Mouse (Mus musculus) thymus, postnatal 14 days (tissue): Measurements from ENCODE around the gene Ap3d1.

ENCODE experiments used
- DNase-seq: peaks from one replicate; pipeline ENCODE4 v3.0.0; 2021

Gene Ap3d1

DNA sequence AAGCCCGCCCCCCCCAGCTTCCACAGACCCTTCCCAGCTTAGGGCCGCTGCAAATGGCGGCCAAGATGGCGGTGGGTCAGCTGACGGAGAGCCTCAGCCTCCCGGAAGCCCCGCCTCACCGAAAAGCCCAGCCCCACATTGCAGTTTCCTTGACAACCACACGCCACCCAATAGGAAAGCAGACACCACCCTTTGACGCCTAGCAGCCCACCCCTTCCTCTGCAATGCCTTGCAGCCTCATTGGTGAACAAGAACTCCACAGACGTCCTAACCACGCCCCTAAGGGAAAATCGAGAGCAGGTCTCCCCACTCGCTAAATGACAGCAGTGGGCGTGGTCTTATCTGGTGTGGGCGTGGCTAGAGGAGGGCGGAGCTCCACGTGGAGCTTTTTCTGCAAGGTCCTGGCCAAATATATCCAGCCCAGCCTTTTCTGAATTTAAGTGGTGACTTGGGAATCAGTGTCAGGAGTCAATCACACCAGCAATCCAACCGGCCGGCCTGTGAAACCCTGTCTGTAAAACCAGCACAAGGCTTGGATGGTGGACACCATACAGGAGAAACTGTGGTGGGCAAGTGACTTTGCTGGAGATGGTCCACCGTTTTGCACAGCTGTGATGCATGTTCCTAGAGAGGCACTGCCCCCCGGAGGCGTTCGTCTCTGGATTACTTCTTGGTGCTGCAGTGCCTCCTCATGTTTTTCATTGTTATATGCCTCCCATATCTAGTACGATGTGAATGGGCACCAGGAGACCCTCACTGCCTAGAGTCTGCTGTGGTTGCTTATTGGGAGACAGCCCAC is at the start of gene Ap3d1:
TSS of gene Ap3d1 (minus strand) at position 85 of the 799 bp plus-strand sequence.
- DNase-seq: peak; percentile 97

DNA sequence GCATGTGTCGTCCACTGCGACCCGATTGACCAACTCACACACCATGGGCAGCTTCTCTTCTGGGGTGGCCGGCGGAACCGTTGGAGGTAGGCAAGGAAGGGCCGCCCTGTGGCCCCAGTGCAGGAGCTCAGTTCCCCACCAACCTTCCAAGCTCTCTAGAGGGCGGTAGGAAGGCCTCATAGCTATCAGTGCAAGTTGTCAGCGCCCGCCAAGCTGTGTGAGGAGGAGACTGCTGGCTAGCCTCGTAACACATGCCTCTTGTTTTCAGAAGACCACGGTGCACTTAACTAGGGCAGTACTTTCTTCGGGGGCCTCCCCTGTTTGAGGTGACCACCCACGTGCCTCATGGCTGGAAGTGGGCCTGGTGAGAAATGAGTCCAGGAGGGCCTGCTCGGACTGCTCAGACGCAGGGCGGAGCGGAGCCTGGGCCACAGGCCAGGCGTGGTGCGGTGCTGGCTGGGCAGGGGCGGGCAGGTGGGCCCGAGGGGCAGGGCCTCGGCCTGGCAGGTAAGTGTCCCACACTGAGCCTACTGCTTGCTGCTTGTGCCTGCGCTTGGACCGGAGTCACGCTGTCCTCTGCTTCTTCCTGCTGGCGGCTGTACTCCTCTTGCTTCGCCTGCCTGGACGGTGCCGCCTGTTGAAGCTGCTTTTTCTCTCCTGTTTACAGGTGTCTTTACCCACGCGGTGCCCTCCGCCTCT is 49.6 kb upstream of the Ap3d1 start:
- DNase-seq: peak; percentile 39

DNA sequence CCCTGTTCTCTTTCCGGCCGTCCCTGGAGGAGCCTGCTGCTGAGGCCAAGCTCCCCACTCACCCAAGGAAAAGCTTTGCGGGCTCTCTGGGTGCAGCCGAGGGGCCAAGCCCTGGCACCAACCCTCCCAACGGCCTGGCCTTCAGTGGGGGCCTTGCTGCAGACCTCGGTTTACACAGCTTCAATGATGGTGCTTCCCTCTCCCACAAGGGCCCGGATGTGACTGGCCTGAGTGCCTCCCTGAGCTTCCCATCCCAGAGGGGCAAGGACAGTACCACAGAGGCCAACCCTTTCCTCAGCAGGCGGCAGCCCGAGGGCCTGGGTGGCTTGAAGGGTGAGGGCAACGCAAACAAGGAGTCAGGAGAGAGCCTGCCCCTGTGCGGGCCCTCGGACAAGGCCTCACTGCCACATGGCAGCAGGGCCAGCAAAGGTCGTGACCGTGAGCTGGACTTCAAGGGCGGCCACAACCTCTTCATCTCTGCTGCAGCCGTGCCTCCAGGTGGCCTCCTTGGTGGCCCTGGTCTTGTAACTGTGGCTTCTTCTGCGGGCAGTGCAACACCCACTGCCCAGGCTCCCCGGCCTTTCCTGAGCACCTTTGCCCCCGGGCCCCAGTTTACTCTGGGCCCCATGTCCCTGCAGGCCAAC is 48.8 kb upstream of the Ap3d1 start:
- DNase-seq: no peak

DNA sequence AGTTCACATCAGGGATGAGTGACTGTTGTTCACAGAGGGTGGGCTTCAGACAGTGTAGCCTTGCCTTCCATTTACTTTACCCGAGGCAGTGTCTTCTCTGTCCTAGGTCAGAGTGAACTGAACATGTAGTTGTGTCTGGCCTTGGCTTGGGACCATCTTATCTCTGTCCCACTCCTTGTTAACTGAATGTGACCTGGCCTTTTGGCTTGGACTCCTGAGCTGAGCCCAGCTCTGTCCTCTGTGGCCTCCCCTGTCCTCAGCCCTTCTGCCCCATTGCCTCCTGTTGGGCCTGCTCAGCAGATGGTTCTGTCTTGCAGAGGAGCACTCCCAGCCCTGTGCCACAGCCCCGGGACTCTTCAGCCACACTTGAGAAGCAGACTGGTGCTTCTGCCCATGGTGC is 45.5 kb upstream of the Ap3d1 start:
- no peak for DNase-seq

DNA sequence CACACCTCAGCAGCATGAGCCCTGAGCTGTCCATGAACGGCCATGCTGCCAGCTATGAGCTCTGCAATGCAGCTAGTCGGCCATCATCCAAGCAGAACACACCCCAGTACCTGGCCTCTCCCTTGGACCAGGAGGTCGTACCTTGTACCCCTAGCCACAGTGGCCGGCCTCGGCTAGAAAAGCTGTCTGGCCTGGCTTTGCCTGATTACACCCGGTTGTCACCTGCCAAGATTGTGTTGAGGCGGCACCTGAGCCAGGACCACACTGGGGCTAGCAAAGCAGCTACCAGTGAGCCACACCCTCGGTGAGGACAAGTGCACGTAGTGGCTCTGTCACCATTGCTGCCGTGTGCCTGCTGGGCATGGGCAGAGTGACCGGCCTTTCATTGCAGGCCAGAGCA is 43.9 kb upstream of the Ap3d1 start:
- no peak for DNase-seq

DNA sequence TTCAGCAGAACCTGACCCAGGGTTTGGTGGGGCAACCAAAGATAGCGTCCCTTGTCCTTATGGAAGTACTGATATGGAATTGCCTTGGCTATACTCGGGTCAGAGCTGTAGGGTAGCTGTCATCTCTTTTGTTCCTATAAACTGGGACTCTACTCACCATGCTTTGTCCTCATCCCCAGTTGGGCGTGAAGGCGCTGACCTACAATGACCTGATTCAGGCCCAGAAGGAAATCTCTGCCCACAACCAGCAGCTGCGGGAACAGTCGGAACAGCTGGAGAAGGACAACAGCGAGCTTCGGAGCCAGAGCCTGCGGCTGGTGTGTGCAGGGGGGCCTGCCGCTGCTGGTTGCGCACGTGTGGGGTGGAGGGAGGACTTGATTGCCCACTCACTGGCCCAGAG is 42.8 kb upstream of the Ap3d1 start:
- DNase-seq: no peak

DNA sequence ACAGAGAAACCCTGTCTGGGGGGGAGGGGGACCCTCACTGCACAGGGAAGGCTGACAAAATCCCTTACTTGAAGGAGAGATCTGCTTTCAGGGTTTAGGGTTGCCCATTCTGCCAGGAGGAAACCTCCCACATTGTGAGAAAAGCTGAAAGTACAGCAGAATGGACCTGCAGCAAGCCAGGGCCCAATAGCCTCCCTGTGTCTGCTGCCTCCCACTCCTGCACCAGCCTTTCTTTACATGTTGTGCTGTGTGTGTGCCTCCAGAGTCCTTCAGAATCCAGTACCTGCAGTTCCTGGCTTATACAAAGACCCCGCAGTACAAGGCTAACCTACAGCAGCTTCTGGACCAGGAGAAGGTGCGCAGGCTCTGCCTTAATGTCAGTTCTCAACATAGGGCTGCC is 42.2 kb upstream of the Ap3d1 start:
- no peak for DNase-seq

DNA sequence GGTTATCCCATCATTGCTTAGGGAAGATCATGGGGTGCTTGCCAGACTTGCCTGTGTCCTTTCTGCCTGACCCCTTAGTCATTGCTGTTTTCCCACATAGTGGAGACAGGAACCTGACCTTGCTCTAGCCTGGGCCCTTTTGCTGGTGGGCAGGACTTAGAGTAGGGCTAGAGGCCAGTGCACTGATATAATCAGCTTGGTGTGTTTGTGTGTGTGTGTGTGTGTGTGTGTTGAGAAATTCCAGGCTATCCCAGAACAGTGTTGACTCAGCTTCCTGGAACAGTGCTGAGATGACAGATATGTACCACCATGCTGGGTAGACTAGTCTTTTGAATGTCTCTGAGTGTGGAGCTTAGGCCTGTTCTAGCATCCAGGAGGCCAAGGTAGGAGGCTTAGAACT is 37.5 kb upstream of the Ap3d1 start:
- DNase-seq: no peak

DNA sequence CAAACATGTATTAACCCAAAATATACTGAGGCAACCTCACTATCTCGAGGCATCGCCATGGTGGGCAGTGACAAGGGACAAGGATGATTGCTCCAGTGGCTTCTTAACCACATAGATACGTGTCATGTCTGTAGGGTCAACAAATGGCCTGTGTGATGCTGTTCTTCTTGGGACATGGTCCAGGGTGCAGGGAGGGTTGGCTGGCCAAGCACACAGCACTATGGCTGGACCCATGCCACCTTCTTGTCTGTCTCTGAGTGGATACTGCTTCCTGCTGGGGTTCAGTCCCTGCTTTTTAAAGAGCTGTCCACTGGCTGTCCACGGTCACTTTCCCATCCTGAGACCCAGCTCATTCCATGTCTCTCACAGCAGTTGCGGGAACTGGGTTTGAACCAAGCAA is 35.1 kb upstream of the Ap3d1 start:
- DNase-seq: no peak

DNA sequence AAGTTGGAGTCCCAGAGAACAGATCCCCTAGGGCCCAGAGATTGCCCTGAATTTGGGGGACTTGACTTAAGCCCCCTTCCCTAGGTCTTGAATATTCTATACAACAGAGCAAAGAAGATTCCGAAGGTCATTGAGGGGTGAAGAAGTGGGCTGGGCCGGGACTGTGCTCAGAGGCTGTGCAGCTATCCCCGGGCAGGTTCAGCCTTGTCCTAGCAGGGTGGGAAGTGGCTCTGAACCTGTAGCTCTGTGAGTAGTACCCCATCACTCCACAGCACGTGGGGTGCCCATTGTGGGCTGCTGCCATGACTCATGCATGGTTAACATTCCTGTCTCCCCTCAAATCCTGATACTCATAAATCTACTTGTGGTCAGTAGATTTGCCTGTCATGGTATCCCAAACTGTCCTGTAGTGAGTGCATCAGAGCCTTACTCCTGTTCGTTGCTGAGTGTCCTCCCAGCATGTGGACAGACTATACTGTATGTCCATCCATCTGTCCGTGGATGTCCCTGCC is 34.4 kb upstream of the Ap3d1 start:
- no peak for DNase-seq

DNA sequence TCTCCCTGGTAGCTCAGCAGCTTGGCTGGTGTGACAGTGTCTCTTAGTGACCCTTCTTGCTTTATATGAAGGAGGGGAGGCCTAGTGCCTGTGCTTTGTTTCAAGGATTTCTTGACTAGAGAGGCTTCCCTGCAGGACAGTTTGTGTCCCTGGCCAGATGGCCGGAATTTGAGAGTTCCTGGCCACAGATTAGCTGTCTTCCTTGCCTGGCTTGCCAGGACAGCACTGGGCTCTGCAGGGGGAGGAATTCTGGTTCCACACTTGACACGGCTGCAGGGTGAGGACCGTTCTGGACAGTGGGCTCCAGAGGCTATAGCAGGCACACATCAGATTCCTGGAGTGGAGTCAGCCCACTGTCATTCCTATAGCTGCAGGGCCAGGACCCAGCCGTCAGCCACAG is 33.7 kb upstream of the Ap3d1 start:
- no peak for DNase-seq

DNA sequence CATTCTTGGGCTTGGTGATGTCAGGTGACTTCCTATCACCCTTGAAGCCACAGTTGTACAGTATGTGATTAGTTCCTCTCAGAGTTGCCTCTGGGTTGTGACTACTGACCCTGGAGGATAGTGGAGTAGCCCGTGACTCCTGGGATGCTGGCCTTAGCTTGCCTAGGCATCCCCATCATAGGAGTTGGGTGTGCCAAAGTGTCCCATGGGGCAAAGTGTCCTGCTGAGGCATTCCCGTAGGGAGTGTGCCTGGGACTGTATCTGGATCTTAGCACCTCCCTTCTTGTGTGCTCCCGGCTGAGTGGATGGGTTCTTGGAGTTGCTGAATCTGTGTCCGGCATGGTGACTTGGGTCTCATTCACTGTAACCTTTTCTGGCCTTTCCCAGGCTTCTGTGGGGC is 32.9 kb upstream of the Ap3d1 start:
- no peak for DNase-seq

DNA sequence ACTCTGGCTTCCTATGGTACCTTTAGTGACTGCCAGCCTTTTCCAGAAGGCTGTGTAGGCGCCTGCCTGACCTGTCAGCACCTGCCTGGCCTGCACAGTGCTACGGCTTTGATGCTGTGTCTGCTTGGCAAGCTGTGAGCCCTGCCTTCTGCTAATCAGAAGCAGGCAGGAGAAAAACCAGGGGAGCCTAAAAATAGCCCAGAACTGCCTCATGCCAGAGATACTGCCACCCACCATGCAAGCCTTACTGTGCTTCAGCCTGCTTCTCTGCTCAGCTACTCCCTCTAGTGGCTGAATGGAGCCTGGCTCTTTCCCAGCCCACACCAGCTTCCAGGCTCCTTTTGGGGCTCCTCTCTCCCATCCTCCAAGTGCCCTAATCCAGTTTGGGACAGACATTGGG is 32.5 kb upstream of the Ap3d1 start:
- DNase-seq: peak; percentile 68

DNA sequence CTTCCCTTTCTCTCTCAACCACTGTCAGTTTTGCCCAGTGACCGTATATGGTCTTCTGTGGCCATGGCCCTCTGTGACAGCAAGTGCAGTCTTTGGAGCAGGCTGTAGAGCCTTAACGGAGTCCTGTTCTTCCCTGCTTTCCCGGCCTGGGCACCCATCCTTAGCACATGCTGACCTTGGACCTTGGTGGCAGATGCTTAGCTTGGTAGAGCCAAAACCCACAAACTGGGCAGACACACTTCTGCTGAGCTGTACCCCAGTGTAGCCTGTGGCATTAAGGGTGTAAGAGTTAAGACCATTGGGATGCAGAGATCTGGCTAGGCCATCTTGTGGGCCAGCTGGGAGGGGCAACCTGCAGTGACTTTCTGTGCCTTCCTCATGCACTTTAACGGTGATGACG is 31.8 kb upstream of the Ap3d1 start:
- DNase-seq: no peak

DNA sequence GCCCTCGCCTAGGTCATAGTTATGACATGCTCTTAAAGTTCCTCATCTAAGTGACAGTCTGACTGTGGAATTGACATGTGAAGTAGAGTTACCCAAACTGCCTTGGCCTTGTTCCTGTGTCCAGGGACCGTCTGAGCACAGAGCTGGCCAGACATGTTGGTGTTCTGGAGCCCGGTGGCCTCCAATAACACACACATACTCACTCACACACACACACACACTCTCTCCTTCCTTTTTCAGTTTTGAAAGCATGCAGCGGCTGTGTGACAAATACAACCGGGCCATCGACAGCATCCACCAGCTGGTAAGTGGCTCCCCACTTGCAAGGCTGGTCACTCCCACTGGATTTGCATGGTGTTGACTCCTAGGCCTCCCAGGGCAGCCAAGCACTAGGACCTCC is 26.3 kb upstream of the Ap3d1 start:
- DNase-seq: no peak

DNA sequence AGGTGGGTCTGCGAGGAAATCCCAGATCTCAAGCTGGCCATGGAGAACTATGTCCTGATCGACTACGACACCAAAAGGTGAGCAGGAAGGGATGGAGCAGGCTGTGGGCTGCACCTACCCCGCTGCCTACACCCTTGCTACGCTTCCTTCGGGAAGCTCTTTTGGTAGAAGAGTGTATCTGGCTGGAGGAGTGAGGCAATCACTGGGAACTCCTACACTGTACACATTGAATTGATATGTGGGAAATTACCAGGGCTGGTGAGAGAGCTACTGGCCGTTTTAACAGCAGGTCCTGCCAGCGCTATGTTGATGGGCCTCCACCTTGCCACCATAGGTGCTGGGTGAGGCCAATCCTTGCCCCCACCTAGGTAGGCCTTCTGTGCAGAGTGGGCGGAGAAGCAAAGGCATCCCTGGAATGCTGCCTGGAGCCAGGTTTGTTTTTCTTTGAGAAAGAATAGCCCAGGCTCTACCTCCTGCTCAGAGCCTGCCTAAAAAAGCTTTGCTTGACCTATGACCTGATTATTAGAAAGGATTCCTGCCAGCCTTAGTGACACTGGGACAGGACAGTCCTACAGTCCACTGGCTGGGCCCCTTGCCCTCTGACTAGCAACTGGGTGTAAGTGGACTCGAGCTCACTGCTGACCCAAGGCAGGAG is 24.2 kb upstream of the Ap3d1 start:
- DNase-seq: no peak

DNA sequence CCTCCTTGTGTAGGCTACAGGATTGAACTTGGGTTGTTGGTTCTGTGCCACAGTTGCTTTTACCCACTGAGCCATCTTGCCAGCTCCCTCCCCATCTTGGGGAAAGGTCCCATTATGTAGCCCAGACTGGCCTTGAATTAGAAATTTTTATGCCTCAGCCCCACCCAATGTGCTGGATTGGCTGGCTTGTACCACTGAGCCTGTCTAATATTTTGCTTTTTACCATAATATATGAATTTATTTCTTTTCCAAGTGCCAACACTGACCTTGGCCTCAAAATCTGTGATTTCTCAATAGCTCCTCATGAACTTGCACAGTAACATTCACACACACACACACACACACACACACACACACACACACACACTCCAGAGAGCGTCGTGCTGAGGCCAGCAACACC is 23.7 kb upstream of the Ap3d1 start:
- DNase-seq: no peak

DNA sequence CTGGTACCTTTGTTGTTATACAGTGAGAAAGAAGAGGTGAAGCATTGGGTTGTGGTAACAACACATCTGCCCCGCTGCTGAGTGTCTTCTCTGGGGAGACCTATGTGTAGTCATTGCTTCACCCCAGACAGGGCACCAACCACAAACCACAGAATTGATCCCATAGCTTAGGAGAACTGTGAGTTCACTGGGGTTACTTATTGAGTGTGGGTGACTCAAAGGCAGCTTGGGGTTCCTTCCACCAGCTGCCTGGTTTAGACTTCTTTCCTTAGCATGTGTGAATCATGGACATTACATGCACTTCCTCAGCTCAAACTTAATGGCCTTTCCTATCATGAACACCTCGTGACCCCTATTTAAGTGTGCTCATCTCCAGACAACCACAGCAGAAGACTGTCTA is 21.4 kb upstream of the Ap3d1 start:
- peak; percentile 17 for DNase-seq

DNA sequence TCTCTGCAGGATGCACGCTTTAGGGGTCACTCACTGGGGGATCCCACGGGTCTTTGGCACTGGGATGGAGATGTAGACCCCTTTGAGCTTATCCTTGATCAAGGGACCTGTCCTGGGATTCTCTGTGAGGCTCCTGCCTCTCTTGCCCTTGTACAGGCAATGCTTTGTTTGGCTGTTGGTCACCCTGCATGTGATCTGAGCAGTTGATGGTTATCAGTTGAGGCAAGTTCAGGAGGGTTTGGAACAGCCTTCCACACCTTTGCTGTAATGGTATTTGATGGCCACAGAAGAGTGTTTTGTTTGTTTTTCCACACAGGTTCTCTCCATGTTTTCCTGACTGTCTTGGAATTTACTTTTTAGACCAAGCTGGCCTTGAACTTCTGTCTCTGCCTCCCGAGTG is 19.8 kb upstream of the Ap3d1 start:
- no peak for DNase-seq

DNA sequence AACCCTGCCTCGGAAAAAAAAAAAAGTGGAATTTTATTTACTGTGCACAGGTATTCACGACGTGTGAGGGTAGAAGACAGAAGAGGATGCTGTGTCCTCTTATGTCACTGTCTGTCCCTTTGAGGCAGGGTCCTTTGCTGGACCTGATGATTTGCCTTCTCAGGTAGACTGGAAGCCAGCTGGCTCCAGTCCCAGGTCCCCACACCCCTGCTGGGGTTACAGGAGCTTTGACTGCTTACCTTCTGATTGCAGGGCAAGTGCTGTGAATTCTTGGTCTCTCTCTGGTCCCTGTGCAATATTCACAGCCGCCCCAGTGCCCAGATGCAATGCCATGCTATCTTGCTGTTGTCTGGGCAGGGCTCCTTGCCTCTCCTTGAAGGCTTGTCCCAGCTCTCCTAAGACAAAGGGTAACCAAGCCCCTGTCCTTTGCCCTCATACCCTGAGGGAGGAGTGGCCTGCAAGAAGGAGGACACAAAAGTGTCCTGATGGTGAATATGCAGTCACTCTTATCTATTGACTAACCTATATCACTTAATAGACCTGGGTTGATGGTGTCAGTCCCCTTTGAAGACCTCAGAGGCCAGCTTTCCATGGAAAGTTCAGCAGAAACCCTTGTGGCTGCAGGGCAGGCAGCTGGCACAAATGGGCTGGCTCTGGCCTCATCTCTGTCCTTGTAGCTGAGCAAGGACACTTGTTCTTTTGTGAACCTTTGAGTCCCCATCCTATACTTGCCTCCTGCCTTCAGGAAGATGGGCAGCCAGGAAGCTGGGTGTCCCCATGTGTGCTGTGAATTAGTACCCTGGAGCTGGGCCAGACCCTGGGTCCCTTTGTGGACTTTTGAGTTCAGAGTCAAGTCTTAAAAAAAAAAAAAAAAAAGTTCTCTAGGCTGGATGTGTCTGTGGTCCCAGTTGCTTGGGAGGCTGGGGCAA is 18.8 kb upstream of the Ap3d1 start:
- no peak for DNase-seq

DNA sequence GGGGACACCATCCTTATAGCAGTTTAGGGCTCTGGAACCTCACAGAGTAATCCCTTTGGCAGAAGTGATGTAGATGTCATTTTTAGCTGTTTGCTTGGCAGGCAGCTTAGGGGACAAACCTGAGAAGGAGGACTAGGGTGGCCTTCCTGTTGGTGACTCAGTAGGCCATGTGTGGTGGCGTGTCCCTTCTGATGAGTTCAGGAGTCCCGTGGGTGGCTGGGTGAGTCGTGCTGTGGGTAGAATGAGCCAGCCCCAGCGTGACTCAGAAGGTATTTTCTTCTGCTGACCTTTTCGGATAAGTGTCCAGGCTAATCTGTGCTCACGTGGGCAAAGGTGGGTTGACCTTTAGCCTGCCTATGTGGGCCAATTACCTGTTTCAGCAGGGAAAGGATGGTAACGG is 16.6 kb upstream of the Ap3d1 start:
- DNase-seq: no peak

DNA sequence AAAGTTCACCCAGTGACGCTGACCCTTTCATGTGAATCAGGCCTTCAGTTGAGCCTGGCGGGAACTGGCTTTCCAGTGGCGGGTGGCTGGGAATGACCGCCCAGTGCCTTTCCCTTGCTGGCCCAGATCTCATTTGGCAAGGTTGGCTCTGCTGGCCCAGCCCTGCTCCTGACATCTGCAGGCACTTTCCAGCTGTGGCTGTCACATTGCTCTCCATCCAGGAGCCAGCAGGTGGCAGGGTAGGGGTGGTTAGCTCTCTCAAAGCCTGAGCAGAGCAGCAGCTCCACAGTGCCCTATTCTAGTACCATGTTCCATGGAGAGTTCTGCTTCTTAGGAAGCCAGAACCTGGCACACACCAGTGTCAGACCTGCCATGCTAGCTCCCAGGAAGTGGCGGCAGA is 15.7 kb upstream of the Ap3d1 start:
- peak; percentile 85 for DNase-seq
